Mouse (Mus musculus) mouse embryonic stem cell (cell line): Measurements from ENCODE around the gene Fam49a.
"Not testable (repeated sequence)": the region's sequence is repeated elsewhere in the genome, so short reads cannot be mapped to it uniquely, and the experiment has no call there.

ENCODE experiments used
- in situ Hi-C, 2 experiments: fragments of 300-500 bp; cut with MboI; formaldehyde crosslinking; loops; 1 replicate in 1 of 2; 3 replicates in 1 of 2; pipeline ENCODE4 v1.14.3; 2019 to 2020; ENCODE audit warnings: low sequenced_read_pairs in 2 of 2, low pct_unique_long_range_greater_than_20kb in 1 of 2, mixed read lengths in 1 of 2; ENCODE audit not compliant: unreplicated experiment in 1 of 2

Fam49a gene

GRCm38 (mm10) chr12:12261987-12262971 is at the start of gene Fam49a:
Gene Fam49a (plus strand): TSS chr12:12262139.
- in situ Hi-C loops = no loop called here

- in situ Hi-C loops = no loop called here
These were observed 48.4 kb upstream of the Fam49a start for GRCm38 (mm10) chr12:12213536-12213935.

GRCm38 (mm10) chr12:12218947-12219346 is 43.0 kb upstream of the Fam49a start:
- in situ Hi-C loops = no loop called here

GRCm38 (mm10) chr12:12220755-12221496 is 41.0 kb upstream of the Fam49a start:
- in situ Hi-C loops = no loop called here

- in situ Hi-C loops = no loop called here
These were observed 39.2 kb upstream of the Fam49a start for GRCm38 (mm10) chr12:12222585-12223290.

GRCm38 (mm10) chr12:12223336-12223735 is 38.6 kb upstream of the Fam49a start:
- in situ Hi-C loops = no loop called here

GRCm38 (mm10) chr12:12225706-12226105 is 36.2 kb upstream of the Fam49a start:
- in situ Hi-C loops = no loop called here

GRCm38 (mm10) chr12:12227594-12227993 is 34.3 kb upstream of the Fam49a start:
- in situ Hi-C loops = no loop called here

- in situ Hi-C loops = no loop called here
These were observed 31.8 kb upstream of the Fam49a start for GRCm38 (mm10) chr12:12230031-12230557.

GRCm38 (mm10) chr12:12232097-12232496 is 29.8 kb upstream of the Fam49a start:
- in situ Hi-C loops = no loop called here

- in situ Hi-C loops = no loop called here
These were observed 25.0 kb upstream of the Fam49a start for GRCm38 (mm10) chr12:12236978-12237377.

- in situ Hi-C loops = no loop called here
These were observed 22.4 kb upstream of the Fam49a start for GRCm38 (mm10) chr12:12239502-12239901.

- in situ Hi-C loops = no loop called here
These were observed 18.8 kb upstream of the Fam49a start for GRCm38 (mm10) chr12:12243148-12243547.

- in situ Hi-C loops = not testable (repeated sequence)
These were observed 14.9 kb upstream of the Fam49a start for GRCm38 (mm10) chr12:12247023-12247422.

GRCm38 (mm10) chr12:12249521-12249920 is 12.4 kb upstream of the Fam49a start:
- in situ Hi-C loops = no loop called here

- in situ Hi-C loops = no loop called here
These were observed 8.4 kb upstream of the Fam49a start for GRCm38 (mm10) chr12:12253526-12253925.

GRCm38 (mm10) chr12:12254139-12254538 is 7.8 kb upstream of the Fam49a start:
- in situ Hi-C loops = no loop called here
